Mouse (Mus musculus): Measurements from ENCODE around the gene Edc4. TPM values are rescaled to one million over a fixed set of nuclear protein-coding genes. Genes with fewer than 3 reads are reported as not detected.

Gene Edc4
- polyA plus RNA-seq, 1 experiment from 2014 or later = 9.8 TPM

- WGBS = 84% methylated on average over 6 of the region's 6 CpGs
- Histone ChIP-seq H3K4me3 (ENCODE audit: low read depth, low read length) (no peak overlapping the region), H3K27me3 (replicated peaks; ENCODE audit: control insufficient read depth, insufficient read depth, low read length) (no peaks in the 10 kb centered on the region), H3K9me3 (ENCODE audit: control insufficient read depth) (no peaks in the 10 kb centered on the region), H3K4me1 (replicated peaks; ENCODE audit: control insufficient read depth, insufficient read depth, low read length) (no peaks in the 10 kb centered on the region), H3K4me2 (replicated peaks; ENCODE audit: low read depth) (no peak overlapping the region), H3K27ac (ENCODE audit: low read depth, low read length) (no peak overlapping the region), H3K36me3 (ENCODE audit: control insufficient read depth, insufficient read depth) (peaks cover 66% of the 10 kb centered on the region), H3K9ac (ENCODE audit: low read depth, low read length) (no peak overlapping the region)
- TF ChIP-seq CTCF (IDR thresholded peaks at IDR 0.05; ENCODE audit: low read depth) = no peak
- ATAC-seq = no peak
Observed at GRCm38 (mm10) chr8:105890870-105891269, 10.2 kb downstream of the Edc4 start.

GRCm38 (mm10) chr8:105892432-105892831 is 11.8 kb downstream of the Edc4 start:
- no peak overlapping the region for H3K4me2 ChIP-seq (replicated peaks; ENCODE audit: low read depth)
- ATAC-seq = no peak
- no peaks in the 10 kb centered on the region for H3K27me3 ChIP-seq (replicated peaks; ENCODE audit: control insufficient read depth, insufficient read depth, low read length)
- H3K27ac ChIP-seq (ENCODE audit: low read depth, low read length) = no peak overlapping the region
- H3K36me3 ChIP-seq (ENCODE audit: control insufficient read depth, insufficient read depth) = peaks cover 50% of the 10 kb centered on the region
- peak; percentile 69 for TF ChIP-seq CTCF (IDR thresholded peaks at IDR 0.05; ENCODE audit: low read depth)
- no peak overlapping the region for H3K4me3 ChIP-seq (ENCODE audit: low read depth, low read length)
- no peak overlapping the region for H3K9ac ChIP-seq (ENCODE audit: low read depth, low read length)
- 88% methylated on average over 6 of the region's 6 CpGs for WGBS
- H3K4me1 ChIP-seq (replicated peaks; ENCODE audit: control insufficient read depth, insufficient read depth, low read length) = no peaks in the 10 kb centered on the region
- no peaks in the 10 kb centered on the region for H3K9me3 ChIP-seq (ENCODE audit: control insufficient read depth)

GRCm38 (mm10) chr8:105893339-105893738 is 12.7 kb downstream of the Edc4 start, which contains the start of gene Nrn1l:
Nrn1l (plus strand) TSS chr8:105893567.
- H3K4me3 ChIP-seq (ENCODE audit: low read depth, low read length) = no peak within 1 kb of the TSS
- no peak within 1 kb of the TSS for H3K9ac ChIP-seq (ENCODE audit: low read depth, low read length)
- no peak within 1 kb of the TSS for H3K27ac ChIP-seq (ENCODE audit: low read depth, low read length)
- H3K4me1 ChIP-seq (replicated peaks; ENCODE audit: control insufficient read depth, insufficient read depth, low read length) = no peaks in the 10 kb centered on the region
- H3K9me3 ChIP-seq (ENCODE audit: control insufficient read depth) = no peaks in the 10 kb centered on the region
- no peaks in the 10 kb centered on the region for H3K27me3 ChIP-seq (replicated peaks; ENCODE audit: control insufficient read depth, insufficient read depth, low read length)
- TF ChIP-seq CTCF (IDR thresholded peaks at IDR 0.05; ENCODE audit: low read depth) = no peak
- ATAC-seq = peak; percentile 49; the same call in 1 of the 2 replicates
- 21% methylated on average over 11 of the region's 11 CpGs for WGBS
- H3K4me2 ChIP-seq (replicated peaks; ENCODE audit: low read depth) = no peak within 1 kb of the TSS
- H3K36me3 ChIP-seq (ENCODE audit: control insufficient read depth, insufficient read depth) = peaks cover 41% of the 10 kb centered on the region

GRCm38 (mm10) chr8:105897801-105898480 is 17.3 kb downstream of the Edc4 start:
- WGBS = 68% methylated on average over 9 of the region's 9 CpGs
- no peak for TF ChIP-seq CTCF (IDR thresholded peaks at IDR 0.05; ENCODE audit: low read depth)

GRCm38 (mm10) chr8:105900180-105900940 is 19.7 kb downstream of the Edc4 start, which contains the start of gene Pskh1:
Pskh1 (plus strand) TSS chr8:105900441.
- H3K9ac ChIP-seq (ENCODE audit: low read depth, low read length) = peak within 1 kb of the TSS; percentile 98
- no peaks in the 10 kb centered on the region for H3K9me3 ChIP-seq (ENCODE audit: control insufficient read depth)
- TF ChIP-seq CTCF (IDR thresholded peaks at IDR 0.05; ENCODE audit: low read depth) = peak; percentile 21; the same call in 1 of the 2 replicates
- no peaks in the 10 kb centered on the region for H3K36me3 ChIP-seq (ENCODE audit: control insufficient read depth, insufficient read depth)
- H3K27me3 ChIP-seq (replicated peaks; ENCODE audit: control insufficient read depth, insufficient read depth, low read length) = no peaks in the 10 kb centered on the region
- H3K27ac ChIP-seq (ENCODE audit: low read depth, low read length) = peak within 1 kb of the TSS; percentile 93
- peak; percentile 94 for ATAC-seq
- peak within 1 kb of the TSS; percentile 98 for H3K4me3 ChIP-seq (ENCODE audit: low read depth, low read length)
- H3K4me1 ChIP-seq (replicated peaks; ENCODE audit: control insufficient read depth, insufficient read depth, low read length) = no peaks in the 10 kb centered on the region
- peak within 1 kb of the TSS; percentile 84 for H3K4me2 ChIP-seq (replicated peaks; ENCODE audit: low read depth)
- under 1% methylated on average over 67 of the region's 68 CpGs for WGBS

More at GRCm38 (mm10) chr8:105897801-105898480, 17.3 kb downstream of the Edc4 start:
- Histone ChIP-seq H3K27me3 (replicated peaks; ENCODE audit: control insufficient read depth, insufficient read depth, low read length) (no peaks in the 10 kb centered on the region), H3K9ac (ENCODE audit: low read depth, low read length) (no peak overlapping the region), H3K4me3 (ENCODE audit: low read depth, low read length) (no peak overlapping the region), H3K4me1 (replicated peaks; ENCODE audit: control insufficient read depth, insufficient read depth, low read length) (no peaks in the 10 kb centered on the region), H3K36me3 (ENCODE audit: control insufficient read depth, insufficient read depth) (peaks cover 1% of the 10 kb centered on the region; the same call in 1 of the 2 replicates), H3K9me3 (ENCODE audit: control insufficient read depth) (no peaks in the 10 kb centered on the region), H3K27ac (ENCODE audit: low read depth, low read length) (no peak overlapping the region), H3K4me2 (replicated peaks; ENCODE audit: low read depth) (no peak overlapping the region)
- no peak for ATAC-seq

- peak overlapping the region; percentile 93 for H3K27ac ChIP-seq (ENCODE audit: low read depth, low read length)
- no peaks in the 10 kb centered on the region for H3K27me3 ChIP-seq (replicated peaks; ENCODE audit: control insufficient read depth, insufficient read depth, low read length)
- no peaks in the 10 kb centered on the region for H3K36me3 ChIP-seq (ENCODE audit: control insufficient read depth, insufficient read depth)
- no peak for TF ChIP-seq CTCF (IDR thresholded peaks at IDR 0.05; ENCODE audit: low read depth)
- H3K9ac ChIP-seq (ENCODE audit: low read depth, low read length) = peak overlapping the region; percentile 98
- 23% methylated on average over 16 of the region's 16 CpGs for WGBS
- no peaks in the 10 kb centered on the region for H3K9me3 ChIP-seq (ENCODE audit: control insufficient read depth)
- ATAC-seq = no peak
- no peaks in the 10 kb centered on the region for H3K4me1 ChIP-seq (replicated peaks; ENCODE audit: control insufficient read depth, insufficient read depth, low read length)
- peak overlapping the region; percentile 98 for H3K4me3 ChIP-seq (ENCODE audit: low read depth, low read length)
- H3K4me2 ChIP-seq (replicated peaks; ENCODE audit: low read depth) = peak overlapping the region; percentile 84
Observed at GRCm38 (mm10) chr8:105900941-105901616, 20.4 kb downstream of the Edc4 start.

Data from intestine, postnatal 0 days (tissue).